Mouse (Mus musculus): ENCODE data around the gene Anp32a. TPM values are rescaled to one million over a fixed set of nuclear protein-coding genes. Genes with fewer than 3 reads are reported as not detected.

Gene Anp32a
- polyA plus RNA-seq, 1 experiment from 2014 or later = 174 TPM

GRCm38 (mm10) chr9:62372556-62373221, 31.6 kb downstream of the Anp32a start:
- ATAC-seq (replicated peaks) = no peak
- no peaks in the 10 kb centered on the region for H3K27me3 ChIP-seq
- peaks cover 28% of the 10 kb centered on the region for H3K4me1 ChIP-seq
- H3K4me3 ChIP-seq = no peak overlapping the region
- H3K4me2 ChIP-seq (replicated peaks) = no peak overlapping the region
- H3K9ac ChIP-seq (replicated peaks) = no peak overlapping the region
- H3K36me3 ChIP-seq = peaks cover 44% of the 10 kb centered on the region
- H3K9me3 ChIP-seq = no peaks in the 10 kb centered on the region
- no peak overlapping the region for H3K27ac ChIP-seq (replicated peaks)
- WGBS = 83% methylated on average over 9 of the region's 9 CpGs

GRCm38 (mm10) chr9:62373222-62374123, 32.4 kb downstream of the Anp32a start:
- no peak overlapping the region for H3K9ac ChIP-seq (replicated peaks)
- no peak for ATAC-seq (replicated peaks)
- H3K27me3 ChIP-seq = no peaks in the 10 kb centered on the region
- no peak overlapping the region for H3K27ac ChIP-seq (replicated peaks)
- H3K4me2 ChIP-seq (replicated peaks) = no peak overlapping the region
- peaks cover 20% of the 10 kb centered on the region for H3K4me1 ChIP-seq
- H3K36me3 ChIP-seq = peaks cover 51% of the 10 kb centered on the region
- no peak overlapping the region for H3K4me3 ChIP-seq
- no peaks in the 10 kb centered on the region for H3K9me3 ChIP-seq
- 72% methylated on average over 18 of the region's 18 CpGs for WGBS

GRCm38 (mm10) chr9:62374276-62374675, 33.2 kb downstream of the Anp32a start:
- no peak overlapping the region for H3K27ac ChIP-seq (replicated peaks)
- H3K9me3 ChIP-seq = no peaks in the 10 kb centered on the region
- H3K9ac ChIP-seq (replicated peaks) = no peak overlapping the region
- no peaks in the 10 kb centered on the region for H3K27me3 ChIP-seq
- WGBS = 74% methylated on average over 3 of the region's 3 CpGs
- no peak overlapping the region for H3K4me3 ChIP-seq
- H3K36me3 ChIP-seq = peaks cover 53% of the 10 kb centered on the region
- ATAC-seq (replicated peaks) = no peak
- no peak overlapping the region for H3K4me2 ChIP-seq (replicated peaks)
- H3K4me1 ChIP-seq = peaks cover 13% of the 10 kb centered on the region

- H3K9ac ChIP-seq (replicated peaks) = no peak overlapping the region
- H3K4me3 ChIP-seq = no peak overlapping the region
- H3K4me1 ChIP-seq = 0 out of 2 replicates have a peak, but pooled peaks cover 2% of the 10 kb centered on the region
- 92% methylated on average over 10 of the region's 10 CpGs for WGBS
- peaks cover 63% of the 10 kb centered on the region for H3K36me3 ChIP-seq
- H3K4me2 ChIP-seq (replicated peaks) = no peak overlapping the region
- no peaks in the 10 kb centered on the region for H3K9me3 ChIP-seq
- no peak for ATAC-seq (replicated peaks)
- no peak overlapping the region for H3K27ac ChIP-seq (replicated peaks)
- H3K27me3 ChIP-seq = no peaks in the 10 kb centered on the region
Measured at GRCm38 (mm10) chr9:62377897-62378296, 36.8 kb downstream of the Anp32a start.

- H3K9me3 ChIP-seq = no peaks in the 10 kb centered on the region
- no peaks in the 10 kb centered on the region for H3K27me3 ChIP-seq
- no peak overlapping the region for H3K27ac ChIP-seq (replicated peaks)
- no peak overlapping the region for H3K4me3 ChIP-seq
- no peak overlapping the region for H3K9ac ChIP-seq (replicated peaks)
- peaks cover 43% of the 10 kb centered on the region for H3K36me3 ChIP-seq
- H3K4me1 ChIP-seq = 0 out of 2 replicates have a peak, but pooled peaks cover 2% of the 10 kb centered on the region
- 72% methylated on average over 5 of the region's 5 CpGs for WGBS
- ATAC-seq (replicated peaks) = no peak
- H3K4me2 ChIP-seq (replicated peaks) = no peak overlapping the region
Measured at GRCm38 (mm10) chr9:62380351-62380750, 39.3 kb downstream of the Anp32a start.

- no peak for ATAC-seq (replicated peaks)
- Histone ChIP-seq H3K9ac (replicated peaks) (no peak overlapping the region), H3K4me3 (no peak overlapping the region), H3K4me2 (replicated peaks) (no peak overlapping the region), H3K27ac (replicated peaks) (no peak overlapping the region; the same call in 1 of the 2 replicates), H3K9me3 (no peaks in the 10 kb centered on the region), H3K36me3 (peaks cover 34% of the 10 kb centered on the region), H3K4me1 (0 out of 2 replicates have a peak, but pooled peaks cover 2% of the 10 kb centered on the region), H3K27me3 (no peaks in the 10 kb centered on the region)
- WGBS = 60% methylated on average over 8 of the region's 8 CpGs
Measured at GRCm38 (mm10) chr9:62381402-62381913, 40.4 kb downstream of the Anp32a start.

GRCm38 (mm10) chr9:62382519-62383084, 41.5 kb downstream of the Anp32a start:
- Histone ChIP-seq H3K4me3 (no peak overlapping the region), H3K9me3 (no peaks in the 10 kb centered on the region), H3K9ac (replicated peaks) (no peak overlapping the region), H3K27me3 (no peaks in the 10 kb centered on the region), H3K4me2 (replicated peaks) (no peak overlapping the region), H3K4me1 (0 out of 2 replicates have a peak, but pooled peaks cover 2% of the 10 kb centered on the region), H3K27ac (replicated peaks) (no peak overlapping the region), H3K36me3 (peaks cover 24% of the 10 kb centered on the region)
- ATAC-seq (replicated peaks) = no peak
- WGBS = 61% methylated on average over 10 of the region's 10 CpGs

- H3K9me3 ChIP-seq = no peaks in the 10 kb centered on the region
- 87% methylated on average over 6 of the region's 6 CpGs for WGBS
- no peak for ATAC-seq (replicated peaks)
Measured at GRCm38 (mm10) chr9:62385062-62385461, 44.0 kb downstream of the Anp32a start.

GRCm38 (mm10) chr9:62385727-62386518, 44.8 kb downstream of the Anp32a start:
- Histone ChIP-seq H3K27ac (replicated peaks) (no peak overlapping the region), H3K36me3 (no peaks in the 10 kb centered on the region), H3K27me3 (no peaks in the 10 kb centered on the region), H3K4me1 (0 out of 2 replicates have a peak, but pooled peaks cover 2% of the 10 kb centered on the region), H3K9ac (replicated peaks) (no peak overlapping the region), H3K9me3 (no peaks in the 10 kb centered on the region), H3K4me2 (replicated peaks) (no peak overlapping the region), H3K4me3 (no peak overlapping the region)
- 94% methylated on average over 4 of the region's 4 CpGs for WGBS
- no peak for ATAC-seq (replicated peaks)

More at GRCm38 (mm10) chr9:62385062-62385461, 44.0 kb downstream of the Anp32a start:
- Histone ChIP-seq H3K4me3 (no peak overlapping the region), H3K27me3 (no peaks in the 10 kb centered on the region), H3K4me1 (0 out of 2 replicates have a peak, but pooled peaks cover 2% of the 10 kb centered on the region), H3K4me2 (replicated peaks) (no peak overlapping the region), H3K27ac (replicated peaks) (no peak overlapping the region), H3K9ac (replicated peaks) (no peak overlapping the region), H3K36me3 (peaks cover 7% of the 10 kb centered on the region; the same call in 1 of the 2 replicates)

- Histone ChIP-seq H3K9ac (replicated peaks) (no peak overlapping the region), H3K9me3 (no peaks in the 10 kb centered on the region), H3K4me1 (no peaks in the 10 kb centered on the region), H3K4me3 (no peak overlapping the region), H3K27ac (replicated peaks) (no peak overlapping the region), H3K36me3 (no peaks in the 10 kb centered on the region), H3K4me2 (replicated peaks) (no peak overlapping the region), H3K27me3 (no peaks in the 10 kb centered on the region)
- no peak for ATAC-seq (replicated peaks)
- 56% methylated on average over 9 of the region's 9 CpGs for WGBS
Measured at GRCm38 (mm10) chr9:62389735-62390134, 48.6 kb downstream of the Anp32a start.

- Histone ChIP-seq H3K9ac (replicated peaks) (no peak overlapping the region), H3K4me2 (replicated peaks) (no peak overlapping the region), H3K36me3 (no peaks in the 10 kb centered on the region), H3K4me3 (no peak overlapping the region), H3K9me3 (no peaks in the 10 kb centered on the region), H3K27ac (replicated peaks) (no peak overlapping the region), H3K4me1 (no peaks in the 10 kb centered on the region), H3K27me3 (no peaks in the 10 kb centered on the region)
- WGBS = 73% methylated on average over 2 of the region's 2 CpGs
- no peak for ATAC-seq (replicated peaks)
Measured at GRCm38 (mm10) chr9:62393531-62393930, 52.4 kb downstream of the Anp32a start.
